26 mouse cellular contexts compared by ENCODE assay signal in the genomic region with DNA sequence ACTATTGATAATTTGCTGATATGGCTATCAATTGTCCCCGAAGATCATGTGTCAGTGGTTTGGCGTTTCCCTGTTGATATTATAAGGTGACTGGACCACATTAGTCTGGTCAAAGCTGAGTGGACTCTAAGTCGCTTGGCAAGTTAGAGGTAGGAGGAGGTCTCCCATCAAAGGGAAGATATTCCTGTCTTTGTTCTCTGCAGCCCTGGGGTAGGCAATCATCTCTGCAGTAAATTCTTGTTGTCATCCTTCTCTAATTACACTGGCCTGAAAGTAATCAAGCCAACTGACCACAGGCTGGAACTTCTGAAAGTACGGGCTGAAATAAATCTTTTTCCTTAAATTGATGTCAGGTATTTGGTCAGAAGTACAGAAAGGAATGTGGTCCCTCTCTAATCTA.
DNase-seq lines count a peak whose midpoint lies in the region; ATAC-seq lines count a peak whose summit lies in the region.
"Had no signal": no experiment of that assay in that cellular context is flagged by ENCODE, and none has a peak within 500 bp of the region (broad histone marks: within the 10 kb centered on the region; RNA-seq: fewer than 3 reads in every experiment).

No protein-coding gene starts in this region.

- no peaks in the 10 kb centered on the region for H3K36me3 ChIP-seq in kidney, embryonic 15.5 days
- H3K36me3 ChIP-seq: embryonic facial prominence, embryonic 12.5 days; embryonic facial prominence, embryonic 15.5 days; forebrain, embryonic 12.5 days; forebrain, embryonic 15.5 days; G1E; hindbrain, embryonic 12.5 days; hindbrain, embryonic 15.5 days had no signal

- no peak for DNase-seq in kidney, adult 18-20 months
- peak; percentile 35 for DNase-seq in embryo, embryonic 10 days (ENCODE audit: low spot score)
- DNase-seq in embryo, embryonic 11 days, result peak; percentile 3
- peak; percentile 12 for DNase-seq in mesoderm, embryonic 11.5 days (ENCODE audit: low read depth, low spot score)
- no peak for DNase-seq in lung, postnatal 10 days
- DNase-seq in natural killer cell, adult 2 months (ENCODE audit: low spot score in 2 of 2), result no peak
- DNase-seq: adrenal gland, postnatal 10 days; adrenal gland, postnatal 36 days; B cell, adult 2 months; cerebellum, adult 18-20 months; cerebellum, adult 9-10 months; cerebellum, postnatal 14 days; gastrocnemius, postnatal 10 days; gastrocnemius, postnatal 36 days; heart, adult 2 months had no signal

- H3K4me2 ChIP-seq in kidney, embryonic 15.5 days, result no peak overlapping the region
- H3K4me2 ChIP-seq: embryonic facial prominence, embryonic 12.5 days; embryonic facial prominence, embryonic 15.5 days; forebrain, embryonic 12.5 days; forebrain, embryonic 15.5 days; heart, embryonic 11.5 days; hindbrain, embryonic 12.5 days; hindbrain, embryonic 15.5 days had no signal

- H3K4me1 ChIP-seq in kidney, embryonic 15.5 days, result peaks cover 6% of the 10 kb centered on the region; the same call in 1 of the 2 replicates
- H3K4me1 ChIP-seq: embryonic facial prominence, embryonic 12.5 days; embryonic facial prominence, embryonic 15.5 days; forebrain, embryonic 12.5 days; forebrain, embryonic 15.5 days; hindbrain, embryonic 12.5 days; hindbrain, embryonic 15.5 days had no signal

- no peaks in the 10 kb centered on the region for H3K27me3 ChIP-seq in kidney, embryonic 15.5 days
- H3K27me3 ChIP-seq: CH12.LX; embryonic facial prominence, embryonic 12.5 days; embryonic facial prominence, embryonic 15.5 days; forebrain, embryonic 12.5 days; forebrain, embryonic 15.5 days; hindbrain, embryonic 12.5 days; hindbrain, embryonic 15.5 days; Patski had no signal

- H3K9ac ChIP-seq in kidney, embryonic 15.5 days, result no peak overlapping the region
- H3K9ac ChIP-seq: embryonic facial prominence, embryonic 12.5 days; embryonic facial prominence, embryonic 15.5 days; forebrain, embryonic 12.5 days; forebrain, embryonic 15.5 days; hindbrain, embryonic 12.5 days; hindbrain, embryonic 15.5 days had no signal

- 38% methylated on average over 4 of the region's 4 CpGs for WGBS in kidney, embryonic 15.5 days

- no peak overlapping the region for H3K4me3 ChIP-seq in kidney, embryonic 15.5 days (replicated peaks)
- H3K4me3 ChIP-seq: embryonic facial prominence, embryonic 12.5 days; embryonic facial prominence, embryonic 15.5 days; forebrain, embryonic 12.5 days; forebrain, embryonic 15.5 days; heart, adult 2 months; hindbrain, embryonic 12.5 days; hindbrain, embryonic 15.5 days had no signal

- peak; percentile 87 for ATAC-seq in kidney, embryonic 15.5 days (replicated peaks; ENCODE audit: low FRiP score)
- ATAC-seq: forebrain, embryonic 15.5 days; Patski had no signal

- 0 out of 2 replicates have a peak overlapping the region, but pooled peaks have one; percentile 27 for H3K27ac ChIP-seq in kidney, embryonic 15.5 days
- H3K27ac ChIP-seq: embryonic facial prominence, embryonic 12.5 days; embryonic facial prominence, embryonic 15.5 days; forebrain, embryonic 12.5 days; forebrain, embryonic 15.5 days; heart, adult 2 months; hindbrain, embryonic 12.5 days; hindbrain, embryonic 15.5 days had no signal

- H3K9me3 ChIP-seq in kidney, embryonic 15.5 days (replicated peaks), result no peaks in the 10 kb centered on the region
- H3K9me3 ChIP-seq: embryonic facial prominence, embryonic 12.5 days; embryonic facial prominence, embryonic 15.5 days; forebrain, embryonic 12.5 days; forebrain, embryonic 15.5 days; G1E; hindbrain, embryonic 12.5 days; hindbrain, embryonic 15.5 days had no signal

Comparison
In these comparisons a context has a peak if more than half of its experiments do, and no peak if none do; other contexts are left out.
1. DNase-seq: peak in embryo, embryonic 10 days (single experiment), embryo, embryonic 11 days (single experiment) and mesoderm, embryonic 11.5 days (single experiment); none in kidney, adult 18-20 months (single experiment), lung, postnatal 10 days (single experiment) and natural killer cell, adult 2 months (0 of 2).